Mouse (Mus musculus): ENCODE results near the gene Rps11.
A peak's percentile ranks its signal among the peaks of the same experiment; 100 is the strongest.
"Not testable (repeated sequence)": the region's sequence is repeated elsewhere in the genome, so short reads cannot be mapped to it uniquely, and the experiment has no call there.

Gene Rps11

GRCm38 (mm10) chr7:45154096-45154992, 30.1 kb upstream of the Rps11 start, which contains the start of the genes Pih1d1 and Aldh16a1:
TSS of gene Pih1d1 (plus strand) at chr7:45154303.
TSS of gene Aldh16a1 (minus strand) at chr7:45154584.
- DNase-seq (ENCODE audit: low spot score), result peak; percentile 98

- no peak for DNase-seq (ENCODE audit: low spot score)
Measured at GRCm38 (mm10) chr7:45153586-45153985, 29.3 kb upstream of the Rps11 start.

- DNase-seq (ENCODE audit: low spot score), result not testable (repeated sequence)
Measured at GRCm38 (mm10) chr7:45153052-45153451, 28.8 kb upstream of the Rps11 start.

GRCm38 (mm10) chr7:45151303-45151702, 27.1 kb upstream of the Rps11 start:
- peak; percentile 26 for DNase-seq (ENCODE audit: low spot score)

GRCm38 (mm10) chr7:45150321-45150720, 26.1 kb upstream of the Rps11 start:
- DNase-seq (ENCODE audit: low spot score), result no peak

- DNase-seq (ENCODE audit: low spot score), result peak; percentile 46
Measured at GRCm38 (mm10) chr7:45149545-45149944, 25.3 kb upstream of the Rps11 start.

- no peak for DNase-seq (ENCODE audit: low spot score)
Measured at GRCm38 (mm10) chr7:45148534-45149098, 24.4 kb upstream of the Rps11 start.

GRCm38 (mm10) chr7:45147899-45148298, 23.7 kb upstream of the Rps11 start:
- DNase-seq (ENCODE audit: low spot score), result no peak

- no peak for DNase-seq (ENCODE audit: low spot score)
Measured at GRCm38 (mm10) chr7:45147267-45147666, 23.0 kb upstream of the Rps11 start.

GRCm38 (mm10) chr7:45145460-45145859, 21.2 kb upstream of the Rps11 start:
- no peak for DNase-seq (ENCODE audit: low spot score)

- no peak for DNase-seq (ENCODE audit: low spot score)
Measured at GRCm38 (mm10) chr7:45144368-45145174, 20.3 kb upstream of the Rps11 start.

GRCm38 (mm10) chr7:45141914-45142313, 17.7 kb upstream of the Rps11 start:
- DNase-seq (ENCODE audit: low spot score), result no peak

- DNase-seq (ENCODE audit: low spot score), result no peak
Measured at GRCm38 (mm10) chr7:45141319-45141718, 17.1 kb upstream of the Rps11 start.

- DNase-seq (ENCODE audit: low spot score), result no peak
Measured at GRCm38 (mm10) chr7:45139904-45140723, 15.9 kb upstream of the Rps11 start.

GRCm38 (mm10) chr7:45138403-45138802, 14.2 kb upstream of the Rps11 start:
- no peak for DNase-seq (ENCODE audit: low spot score)

- DNase-seq (ENCODE audit: low spot score), result no peak
Measured at GRCm38 (mm10) chr7:45137171-45138006, 13.2 kb upstream of the Rps11 start.

- DNase-seq (ENCODE audit: low spot score), result peak; percentile 93
Measured at GRCm38 (mm10) chr7:45135993-45136567, 11.8 kb upstream of the Rps11 start, which contains the start of the genes Gm45713 and Flt3l. TSS of gene Gm45713 (minus strand) at chr7:45136231. TSS of gene Flt3l (minus strand) at chr7:45136432.

- DNase-seq (ENCODE audit: low spot score), result no peak
Measured at GRCm38 (mm10) chr7:45135370-45135769, 11.1 kb upstream of the Rps11 start.

GRCm38 (mm10) chr7:45134544-45135026, 10.3 kb upstream of the Rps11 start:
- DNase-seq (ENCODE audit: low spot score), result no peak

Measured in urinary bladder, postnatal 14 days (tissue).